Mouse (Mus musculus): ENCODE measurements at regions not wholly inside any gene's neighbourhood (a gene's known extent, or its start where the extent isn't known, plus 50 kb on each side); places are given as distances from the start of the nearest gene placed in this dataset.

DNA sequence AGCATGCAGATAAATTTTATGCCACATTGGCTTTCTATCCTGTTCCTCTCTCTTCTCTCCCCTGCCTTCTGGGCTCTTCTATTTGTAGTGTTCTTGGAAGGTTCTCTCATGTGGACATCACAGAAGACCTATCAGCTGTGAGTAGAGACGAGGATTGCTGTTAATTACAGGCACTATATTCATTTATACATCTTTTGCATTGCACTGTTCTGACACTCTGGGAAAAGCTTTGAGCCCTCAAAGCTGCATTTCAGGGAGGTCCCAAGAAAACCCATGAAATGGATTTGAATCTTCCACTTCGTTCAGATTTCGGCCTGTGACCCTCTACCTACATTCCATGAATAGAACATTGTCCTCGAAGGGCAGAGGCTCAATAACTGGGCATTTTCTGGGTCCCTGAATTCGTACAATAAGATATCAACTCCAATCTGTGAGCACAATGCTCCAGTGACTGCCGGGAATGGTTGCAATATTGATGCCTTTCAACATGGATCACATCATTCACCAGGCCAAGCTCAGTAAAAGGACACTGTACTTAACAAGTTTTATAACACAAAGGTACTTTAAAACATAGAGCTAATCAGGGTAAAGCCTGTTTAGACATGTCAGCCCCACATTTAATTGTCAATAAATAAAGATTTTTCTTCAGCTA lies 241.8 kb downstream of the Car8 start:
- no peaks in the 10 kb centered on the region for H3K4me1 ChIP-seq (ENCODE audit: control insufficient read depth, insufficient read depth, low read length)
- TF ChIP-seq CTCF (IDR thresholded peaks at IDR 0.05; ENCODE audit: low read depth, low read length) (no peak), POLR2A (IDR thresholded peaks at IDR 0.05; ENCODE audit: borderline replicate concordance, low read depth, low read length) (no peak)
- H3K4me3 ChIP-seq (ENCODE audit: insufficient read depth, low read length) = no peak overlapping the region
- no peak overlapping the region for H3K27ac ChIP-seq (ENCODE audit: insufficient read depth, low read depth, low read length)

DNA sequence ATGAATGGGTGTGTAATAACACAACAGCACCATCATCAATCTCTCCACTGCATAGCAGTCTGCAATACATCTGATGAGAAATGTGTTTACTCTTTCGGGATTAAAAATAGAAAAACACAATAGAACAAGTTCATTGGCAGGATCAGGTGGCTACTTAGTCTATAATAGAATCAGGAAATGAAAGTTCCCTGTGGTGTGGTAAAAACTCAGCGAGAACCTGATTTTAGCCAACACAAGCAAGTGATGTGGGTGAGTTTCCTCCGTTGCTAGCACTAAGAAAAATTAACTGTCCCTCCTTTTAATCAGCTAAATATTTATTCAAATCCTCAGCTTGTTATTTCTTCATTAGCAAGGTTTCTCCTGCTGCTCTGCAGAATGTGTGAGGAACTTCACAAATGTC lies 245.9 kb downstream of the Car8 start:
- Histone ChIP-seq H3K27ac (ENCODE audit: insufficient read depth, low read depth, low read length) (no peak overlapping the region), H3K4me1 (ENCODE audit: control insufficient read depth, insufficient read depth, low read length) (no peaks in the 10 kb centered on the region), H3K4me3 (ENCODE audit: insufficient read depth, low read length) (no peak overlapping the region)
- no peak for TF ChIP-seq POLR2A (IDR thresholded peaks at IDR 0.05; ENCODE audit: borderline replicate concordance, low read depth, low read length)
- no peak for TF ChIP-seq CTCF (IDR thresholded peaks at IDR 0.05; ENCODE audit: low read depth, low read length)

DNA sequence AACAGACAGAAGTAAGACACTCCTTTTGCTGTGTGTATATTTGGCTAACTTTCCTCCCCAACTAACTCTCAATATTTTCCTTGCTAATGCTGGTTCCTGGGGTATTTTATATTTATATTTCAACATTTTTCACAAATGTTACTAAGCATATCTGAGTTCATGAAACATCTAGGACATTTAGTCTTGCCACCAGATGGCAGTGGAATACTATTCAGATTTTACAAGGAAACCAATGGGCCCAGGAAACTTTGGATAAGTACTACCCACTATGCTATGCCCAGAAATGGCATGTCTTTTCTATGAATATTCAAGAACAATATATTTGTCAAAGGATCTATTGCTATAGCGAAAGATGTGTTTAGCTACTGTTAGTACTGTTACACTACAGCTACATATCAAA lies 251.1 kb downstream of the Car8 start:
- no peak for TF ChIP-seq POLR2A (IDR thresholded peaks at IDR 0.05; ENCODE audit: borderline replicate concordance, low read depth, low read length)
- TF ChIP-seq CTCF (IDR thresholded peaks at IDR 0.05; ENCODE audit: low read depth, low read length) = no peak
- Histone ChIP-seq H3K4me1 (ENCODE audit: control insufficient read depth, insufficient read depth, low read length) (no peaks in the 10 kb centered on the region), H3K4me3 (ENCODE audit: insufficient read depth, low read length) (no peak overlapping the region), H3K27ac (ENCODE audit: insufficient read depth, low read depth, low read length) (no peak overlapping the region)

DNA sequence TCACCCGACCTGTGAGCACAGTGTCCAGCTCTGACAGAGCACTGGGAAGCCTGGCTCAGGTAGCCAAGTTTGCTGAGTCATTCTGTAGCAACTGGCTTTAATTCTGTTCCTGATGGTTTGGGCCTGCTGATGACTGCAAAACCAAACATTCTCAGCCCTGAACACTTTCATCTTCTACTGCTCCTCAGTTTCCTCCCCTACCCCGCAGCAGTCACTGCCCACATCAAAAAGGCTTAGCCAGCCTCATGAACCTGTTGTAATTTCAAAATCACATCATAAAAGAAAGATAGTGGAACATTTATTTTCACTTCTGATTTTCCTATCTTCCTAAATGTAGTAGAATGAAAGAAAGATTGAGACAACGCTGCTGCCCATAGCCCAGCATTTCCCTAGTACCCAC lies 251.5 kb downstream of the Car8 start:
- H3K4me3 ChIP-seq (ENCODE audit: insufficient read depth, low read length) = no peak overlapping the region
- no peak overlapping the region for H3K27ac ChIP-seq (ENCODE audit: insufficient read depth, low read depth, low read length)
- TF ChIP-seq CTCF (IDR thresholded peaks at IDR 0.05; ENCODE audit: low read depth, low read length) (no peak), POLR2A (IDR thresholded peaks at IDR 0.05; ENCODE audit: borderline replicate concordance, low read depth, low read length) (no peak)
- no peaks in the 10 kb centered on the region for H3K4me1 ChIP-seq (ENCODE audit: control insufficient read depth, insufficient read depth, low read length)

DNA sequence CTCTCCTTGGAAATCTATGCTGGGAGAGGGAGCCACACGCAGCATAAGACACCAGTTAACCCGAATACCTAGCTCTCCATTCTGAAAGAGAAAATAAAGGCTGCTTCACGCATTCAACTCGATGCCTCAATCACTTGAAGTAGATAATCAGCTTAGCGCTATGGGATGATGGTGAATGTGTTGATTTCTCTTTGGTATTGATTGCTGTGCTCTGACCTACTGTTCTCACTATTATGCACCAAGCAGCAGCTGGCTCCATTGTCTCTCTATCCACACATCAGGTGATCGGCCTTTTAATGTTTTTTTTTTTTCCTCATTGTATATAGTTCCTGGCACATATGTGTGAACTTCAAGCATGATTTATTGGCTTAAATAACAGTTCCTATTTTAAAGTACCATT lies 254.0 kb downstream of the Car8 start:
- H3K27ac ChIP-seq (ENCODE audit: insufficient read depth, low read depth, low read length) = no peak overlapping the region
- H3K4me3 ChIP-seq (ENCODE audit: insufficient read depth, low read length) = no peak overlapping the region
- H3K4me1 ChIP-seq (ENCODE audit: control insufficient read depth, insufficient read depth, low read length) = no peaks in the 10 kb centered on the region
- TF ChIP-seq CTCF (IDR thresholded peaks at IDR 0.05; ENCODE audit: low read depth, low read length) = no peak
- TF ChIP-seq POLR2A (IDR thresholded peaks at IDR 0.05; ENCODE audit: borderline replicate concordance, low read depth, low read length) = no peak

DNA sequence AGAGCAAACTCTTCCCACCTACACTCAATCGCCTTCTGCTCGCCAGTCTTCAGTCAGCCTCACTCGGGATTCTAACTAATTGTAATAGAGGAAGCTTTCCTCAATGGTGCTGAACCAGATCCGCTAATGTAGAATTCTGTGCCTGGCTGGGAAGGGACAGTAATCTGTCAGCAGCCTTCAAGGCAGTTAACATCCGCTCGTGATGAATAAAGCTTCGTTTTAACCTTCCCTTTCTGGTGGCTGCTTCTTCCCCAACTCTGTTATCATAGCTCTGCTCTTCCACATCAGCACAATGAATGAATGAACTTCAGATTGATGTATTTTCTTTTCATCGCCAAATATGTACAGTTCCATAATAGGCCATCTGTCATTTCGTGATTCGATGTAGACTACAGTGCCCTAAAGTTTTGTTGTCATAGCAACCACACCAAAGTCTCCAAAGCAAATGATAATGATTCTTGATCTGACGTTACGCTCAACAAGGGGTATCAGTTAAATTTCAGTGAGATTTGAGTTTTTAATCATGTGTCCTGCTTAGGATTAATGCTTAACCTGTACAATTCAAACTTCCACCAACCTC lies 259.0 kb downstream of the Car8 start:
- TF ChIP-seq CTCF (IDR thresholded peaks at IDR 0.05; ENCODE audit: low read depth, low read length) (no peak), POLR2A (IDR thresholded peaks at IDR 0.05; ENCODE audit: borderline replicate concordance, low read depth, low read length) (no peak)
- no peak overlapping the region for H3K27ac ChIP-seq (ENCODE audit: insufficient read depth, low read depth, low read length)
- H3K4me1 ChIP-seq (ENCODE audit: control insufficient read depth, insufficient read depth, low read length) = no peaks in the 10 kb centered on the region
- H3K4me3 ChIP-seq (ENCODE audit: insufficient read depth, low read length) = no peak overlapping the region

DNA sequence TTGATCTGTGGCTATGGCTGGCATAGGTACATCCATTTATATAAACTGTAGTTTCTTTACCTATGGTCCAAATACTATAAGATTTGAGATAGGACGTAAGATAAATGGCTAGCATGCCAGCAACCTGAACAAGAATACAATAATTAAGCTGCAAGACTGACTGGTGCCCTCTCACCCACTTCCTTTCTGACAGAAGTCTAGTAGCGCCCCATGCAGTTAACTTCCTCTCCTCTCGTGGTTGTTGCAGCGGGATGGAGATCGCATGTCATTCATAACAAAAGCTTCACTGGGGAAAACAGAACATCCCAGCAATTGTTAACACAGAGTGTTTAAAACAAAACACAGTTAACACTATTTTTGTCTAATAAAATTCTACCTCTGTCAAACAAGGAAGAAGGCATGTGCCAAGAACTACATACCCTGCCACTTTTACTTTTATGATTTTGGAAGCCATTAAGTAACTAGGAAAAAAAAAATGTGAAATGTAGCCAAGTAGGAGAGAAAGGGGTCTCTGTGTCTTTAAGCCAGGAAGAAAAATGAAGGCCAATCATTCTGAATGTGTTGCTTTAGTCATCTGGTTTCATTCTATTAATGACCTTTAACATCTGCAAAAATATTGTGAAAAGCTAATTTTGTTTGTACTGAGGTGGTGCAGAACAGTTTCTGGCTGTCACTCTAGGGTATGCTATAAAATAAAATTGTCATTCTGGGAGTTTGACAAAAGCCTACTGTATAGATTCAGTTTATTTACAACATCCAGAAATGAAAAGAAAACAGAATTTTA lies 261.0 kb downstream of the Car8 start:
- Histone ChIP-seq H3K4me3 (ENCODE audit: insufficient read depth, low read length) (no peak overlapping the region), H3K27ac (ENCODE audit: insufficient read depth, low read depth, low read length) (no peak overlapping the region), H3K4me1 (ENCODE audit: control insufficient read depth, insufficient read depth, low read length) (no peaks in the 10 kb centered on the region)
- TF ChIP-seq CTCF (IDR thresholded peaks at IDR 0.05; ENCODE audit: low read depth, low read length) (no peak), POLR2A (IDR thresholded peaks at IDR 0.05; ENCODE audit: borderline replicate concordance, low read depth, low read length) (no peak)

DNA sequence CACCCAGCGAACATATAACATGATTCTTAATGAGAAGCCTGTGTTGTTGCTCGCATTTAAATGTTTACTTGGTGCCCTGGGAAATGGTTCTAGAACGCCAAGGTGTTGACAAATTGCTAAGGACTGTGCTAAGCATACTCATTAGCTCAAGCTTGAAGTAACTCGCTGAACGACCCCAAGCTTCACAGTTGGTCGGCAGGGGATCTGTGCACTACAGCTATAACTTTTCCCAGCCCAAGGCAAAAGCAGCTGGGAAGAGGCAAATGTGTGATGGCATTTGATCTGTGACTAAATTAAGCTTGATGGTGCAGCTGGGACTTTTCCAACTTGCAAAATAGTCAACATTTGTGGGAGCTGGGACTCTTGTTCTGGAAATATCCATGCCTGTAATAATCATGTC lies 268.6 kb downstream of the Car8 start:
- no peak overlapping the region for H3K27ac ChIP-seq (ENCODE audit: insufficient read depth, low read depth, low read length)
- H3K4me3 ChIP-seq (ENCODE audit: insufficient read depth, low read length) = no peak overlapping the region
- TF ChIP-seq POLR2A (IDR thresholded peaks at IDR 0.05; ENCODE audit: borderline replicate concordance, low read depth, low read length) (no peak), CTCF (IDR thresholded peaks at IDR 0.05; ENCODE audit: low read depth, low read length) (no peak)
- no peaks in the 10 kb centered on the region for H3K4me1 ChIP-seq (ENCODE audit: control insufficient read depth, insufficient read depth, low read length)

DNA sequence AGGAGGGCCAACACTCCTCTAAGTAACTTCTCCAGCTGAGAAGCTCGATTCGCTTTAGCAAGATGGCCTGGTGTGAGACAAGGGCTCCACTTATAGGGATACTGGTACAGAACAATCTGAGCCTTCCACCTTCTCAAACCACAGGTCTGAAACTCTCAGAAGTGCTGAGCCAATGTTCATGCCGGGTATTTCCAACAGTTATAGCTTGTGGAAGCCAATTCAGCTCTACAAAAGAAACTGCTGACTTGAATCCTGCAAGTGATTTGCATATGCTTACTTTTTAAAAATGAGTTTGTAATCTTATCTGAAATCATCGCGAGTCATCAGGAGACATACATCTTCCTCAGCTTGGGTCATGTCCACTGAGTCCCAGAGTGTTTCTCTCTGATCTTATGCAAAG lies 273.2 kb downstream of the Car8 start:
- TF ChIP-seq POLR2A (IDR thresholded peaks at IDR 0.05; ENCODE audit: borderline replicate concordance, low read depth, low read length) (no peak), CTCF (IDR thresholded peaks at IDR 0.05; ENCODE audit: low read depth, low read length) (no peak)
- Histone ChIP-seq H3K27ac (ENCODE audit: insufficient read depth, low read depth, low read length) (no peak overlapping the region), H3K4me1 (ENCODE audit: control insufficient read depth, insufficient read depth, low read length) (no peaks in the 10 kb centered on the region), H3K4me3 (ENCODE audit: insufficient read depth, low read length) (no peak overlapping the region)

DNA sequence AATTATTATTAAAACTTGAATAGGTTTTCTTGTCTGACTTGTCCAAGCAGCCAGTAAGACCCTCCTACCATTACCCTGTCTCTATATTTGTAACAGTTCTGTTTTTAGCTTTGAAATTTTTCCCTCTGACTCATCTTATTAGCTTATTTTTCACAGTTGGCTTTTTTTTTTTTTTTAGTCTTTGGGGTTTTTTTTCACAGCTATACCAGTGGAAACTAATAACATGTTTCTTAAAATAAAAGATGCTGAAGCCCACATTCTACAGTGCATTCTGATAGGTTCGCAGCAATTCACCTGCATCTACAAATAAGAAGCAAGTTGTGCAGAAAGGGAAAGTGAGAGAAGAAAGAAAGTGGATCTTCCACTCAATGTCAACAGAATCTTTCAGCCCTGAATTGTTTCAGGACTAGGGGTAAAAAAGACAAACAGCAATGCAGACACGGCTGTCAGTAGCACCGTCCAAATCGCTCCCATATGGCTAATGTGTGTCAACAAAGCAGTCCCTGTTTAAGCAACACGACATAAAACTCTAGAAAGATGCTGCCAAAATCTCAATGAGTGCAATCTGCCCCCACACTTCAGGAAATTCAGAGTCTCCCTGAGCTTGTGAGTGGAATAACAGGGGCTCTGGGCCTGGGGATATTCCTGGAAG lies 277.2 kb downstream of the Car8 start:
- Histone ChIP-seq H3K4me1 (ENCODE audit: control insufficient read depth, insufficient read depth, low read length) (no peaks in the 10 kb centered on the region), H3K27ac (ENCODE audit: insufficient read depth, low read depth, low read length) (no peak overlapping the region), H3K4me3 (ENCODE audit: insufficient read depth, low read length) (no peak overlapping the region)
- TF ChIP-seq CTCF (IDR thresholded peaks at IDR 0.05; ENCODE audit: low read depth, low read length) (no peak), POLR2A (IDR thresholded peaks at IDR 0.05; ENCODE audit: borderline replicate concordance, low read depth, low read length) (no peak)

Measured in bone marrow macrophage, adult 2 months (primary cell).